Mouse (Mus musculus): ENCODE results near the gene Serpinb5. TPM values are rescaled to one million over a fixed set of nuclear protein-coding genes. Genes with fewer than 3 reads are reported as not detected.
A peak's percentile ranks its signal among the peaks of the same experiment; 100 is the strongest.
"Not testable (repeated sequence)": the region's sequence is repeated elsewhere in the genome, so short reads cannot be mapped to it uniquely, and the experiment has no call there.

Gene Serpinb5
- total and polyA plus RNA-seq, 2 experiments from 2014 or later = 0.71 TPM; not detected in 1

DNA sequence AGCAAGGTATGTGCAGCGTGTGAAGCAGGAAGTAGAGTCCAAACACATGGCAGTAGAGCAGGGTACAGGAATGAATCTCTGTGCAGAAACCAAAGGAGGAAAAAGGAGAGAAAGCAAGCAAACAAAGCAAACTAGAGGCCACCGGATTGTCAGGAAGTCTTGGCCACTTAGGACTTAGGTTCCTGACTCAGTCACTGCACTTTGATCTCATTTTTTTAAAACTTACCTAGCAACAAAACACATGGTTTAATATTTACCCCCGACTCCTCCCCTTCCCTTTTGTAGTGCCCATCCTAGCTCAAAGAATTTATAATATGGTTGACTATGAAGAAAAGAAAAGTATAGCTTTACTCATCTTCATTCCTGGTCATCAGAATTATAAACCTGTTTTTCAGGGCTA is 15.2 kb downstream of the Serpinb5 start:
- Histone ChIP-seq H3K36me3 (ENCODE audit: insufficient read depth, low read length) (no peaks in the 10 kb centered on the region), H3K9ac (replicated peaks; ENCODE audit: low read length, poor library complexity, severe bottlenecking) (no peak overlapping the region), H3K4me3 (ENCODE audit: low read depth, low read length) (no peak overlapping the region), H3K4me2 (ENCODE audit: low read depth, low read length, poor library complexity, severe bottlenecking) (no peak overlapping the region), H3K27ac (ENCODE audit: low read depth, low read length) (no peak overlapping the region), H3K4me1 (ENCODE audit: insufficient read depth, low read length) (no peaks in the 10 kb centered on the region), H3K9me3 (ENCODE audit: low read length) (no peaks in the 10 kb centered on the region), H3K27me3 (ENCODE audit: insufficient read depth, low read length) (no peaks in the 10 kb centered on the region)
- WGBS = 81% methylated on average over 3 of the region's 3 CpGs
- no peak for TF ChIP-seq CTCF (IDR thresholded peaks at IDR 0.05)
- ATAC-seq (ENCODE audit: low FRiP score) (no peak), DNase-seq (ENCODE audit: low spot score) (no peak)

DNA sequence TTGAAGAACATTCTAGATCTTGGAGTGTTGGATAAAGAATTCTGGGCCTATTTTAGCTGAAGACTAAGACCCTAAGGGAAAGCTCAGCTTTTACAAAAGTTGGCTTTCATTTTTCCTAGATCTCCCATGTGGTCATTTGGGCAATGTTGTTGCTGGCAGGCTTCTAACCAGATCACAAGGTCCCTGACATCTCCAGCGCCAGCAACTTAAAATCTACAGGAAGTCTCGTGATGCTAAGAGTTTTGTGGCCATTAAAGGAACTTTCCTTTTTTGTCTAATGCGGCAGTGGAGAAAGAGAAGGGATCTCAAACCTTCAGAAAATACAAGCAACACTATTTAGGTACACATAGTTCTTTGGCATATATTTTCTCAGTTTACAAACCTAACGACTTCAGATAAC is 21.8 kb downstream of the Serpinb5 start:
- Histone ChIP-seq H3K4me2 (ENCODE audit: low read depth, low read length, poor library complexity, severe bottlenecking) (no peak overlapping the region), H3K4me3 (ENCODE audit: low read depth, low read length) (no peak overlapping the region), H3K9me3 (ENCODE audit: low read length) (no peaks in the 10 kb centered on the region), H3K9ac (replicated peaks; ENCODE audit: low read length, poor library complexity, severe bottlenecking) (no peak overlapping the region), H3K27me3 (ENCODE audit: insufficient read depth, low read length) (no peaks in the 10 kb centered on the region), H3K4me1 (ENCODE audit: insufficient read depth, low read length) (no peaks in the 10 kb centered on the region), H3K36me3 (ENCODE audit: insufficient read depth, low read length) (no peaks in the 10 kb centered on the region), H3K27ac (ENCODE audit: low read depth, low read length) (no peak overlapping the region)
- no peak for DNase-seq (ENCODE audit: low spot score)
- WGBS = 81% methylated on average over 4 of the region's 4 CpGs
- TF ChIP-seq CTCF (IDR thresholded peaks at IDR 0.05) = no peak
- ATAC-seq (ENCODE audit: low FRiP score) = no peak

DNA sequence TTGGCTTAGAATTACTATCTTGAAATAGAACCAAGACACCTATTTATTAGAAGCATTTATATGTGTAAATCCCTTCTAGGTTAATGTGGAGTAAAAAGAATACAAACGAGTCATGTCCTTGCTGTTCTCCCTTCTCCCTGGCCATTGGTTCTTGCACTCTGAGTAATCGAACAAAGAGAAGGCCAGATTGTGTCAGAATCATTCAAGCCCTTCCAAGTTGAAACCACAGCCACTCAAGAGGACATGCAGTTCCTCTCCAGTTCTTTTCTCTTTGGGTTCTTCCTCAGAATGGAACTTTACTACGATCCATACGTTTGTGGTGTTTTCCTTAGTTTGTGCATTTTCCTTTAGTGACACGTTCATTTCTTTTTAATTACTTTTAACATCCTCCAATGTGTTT is 22.4 kb downstream of the Serpinb5 start:
- H3K4me1 ChIP-seq (ENCODE audit: insufficient read depth, low read length) = no peaks in the 10 kb centered on the region
- H3K27ac ChIP-seq (ENCODE audit: low read depth, low read length) = no peak overlapping the region
- no peak for DNase-seq (ENCODE audit: low spot score)
- H3K36me3 ChIP-seq (ENCODE audit: insufficient read depth, low read length) = no peaks in the 10 kb centered on the region
- H3K4me3 ChIP-seq (ENCODE audit: low read depth, low read length) = no peak overlapping the region
- ATAC-seq (ENCODE audit: low FRiP score) = no peak
- H3K9ac ChIP-seq (replicated peaks; ENCODE audit: low read length, poor library complexity, severe bottlenecking) = no peak overlapping the region
- no peak for TF ChIP-seq CTCF (IDR thresholded peaks at IDR 0.05)
- no peaks in the 10 kb centered on the region for H3K9me3 ChIP-seq (ENCODE audit: low read length)
- no peaks in the 10 kb centered on the region for H3K27me3 ChIP-seq (ENCODE audit: insufficient read depth, low read length)
- 71% methylated on average over 5 of the region's 5 CpGs for WGBS
- no peak overlapping the region for H3K4me2 ChIP-seq (ENCODE audit: low read depth, low read length, poor library complexity, severe bottlenecking)

DNA sequence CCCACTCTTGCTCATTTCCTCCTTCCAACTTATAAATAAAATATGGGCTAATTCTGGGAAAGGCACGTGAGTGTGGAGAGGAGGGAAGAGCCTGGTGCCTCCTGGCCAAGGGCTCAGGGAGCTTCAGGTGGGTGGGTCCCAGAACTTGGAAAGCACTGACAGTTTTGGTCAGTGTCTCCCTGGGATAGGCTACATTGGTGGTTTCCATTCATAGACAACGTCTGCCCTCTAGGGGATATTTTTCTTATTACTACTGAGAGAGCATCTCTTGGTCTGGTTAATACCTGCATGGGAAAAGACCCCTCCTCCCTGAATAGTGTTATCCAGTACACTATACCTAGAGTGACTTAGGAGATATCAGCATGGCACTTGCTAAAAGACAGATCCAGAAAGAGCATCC is 22.8 kb downstream of the Serpinb5 start:
- H3K4me3 ChIP-seq (ENCODE audit: low read depth, low read length) = no peak overlapping the region
- peak; percentile 44 for TF ChIP-seq CTCF (IDR thresholded peaks at IDR 0.05)
- 5% methylated on average over 2 of the region's 2 CpGs for WGBS
- no peaks in the 10 kb centered on the region for H3K4me1 ChIP-seq (ENCODE audit: insufficient read depth, low read length)
- no peak overlapping the region for H3K27ac ChIP-seq (ENCODE audit: low read depth, low read length)
- H3K9me3 ChIP-seq (ENCODE audit: low read length) = no peaks in the 10 kb centered on the region
- H3K36me3 ChIP-seq (ENCODE audit: insufficient read depth, low read length) = no peaks in the 10 kb centered on the region
- DNase-seq (ENCODE audit: low spot score) (peak; percentile 36), ATAC-seq (ENCODE audit: low FRiP score) (no peak)
- no peaks in the 10 kb centered on the region for H3K27me3 ChIP-seq (ENCODE audit: insufficient read depth, low read length)
- H3K9ac ChIP-seq (replicated peaks; ENCODE audit: low read length, poor library complexity, severe bottlenecking) = no peak overlapping the region
- no peak overlapping the region for H3K4me2 ChIP-seq (ENCODE audit: low read depth, low read length, poor library complexity, severe bottlenecking)

DNA sequence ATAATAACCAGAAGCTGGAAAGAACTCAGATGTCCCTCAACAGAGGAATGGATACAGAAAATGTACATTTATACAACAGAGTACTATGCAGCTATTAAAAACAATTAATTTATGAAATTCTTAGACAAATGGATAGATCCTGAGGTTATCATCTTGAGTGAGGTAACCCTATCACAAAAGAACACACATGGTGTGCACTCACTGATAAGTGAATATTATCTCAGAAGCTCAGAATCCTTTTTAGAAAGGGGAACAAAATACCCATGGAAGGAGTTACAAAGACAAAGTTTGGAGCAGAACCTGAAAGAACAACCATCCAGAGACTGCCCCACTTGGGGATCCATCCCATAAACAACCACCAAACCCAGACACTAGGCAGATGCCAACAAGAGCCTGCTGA is 34.2 kb downstream of the Serpinb5 start:
- H3K9ac ChIP-seq (replicated peaks; ENCODE audit: low read length, poor library complexity, severe bottlenecking); H3K9me3 ChIP-seq (ENCODE audit: low read length); H3K27me3 ChIP-seq (ENCODE audit: insufficient read depth, low read length); ATAC-seq (ENCODE audit: low FRiP score); H3K27ac ChIP-seq (ENCODE audit: low read depth, low read length); DNase-seq (ENCODE audit: low spot score); H3K4me1 ChIP-seq (ENCODE audit: insufficient read depth, low read length); H3K36me3 ChIP-seq (ENCODE audit: insufficient read depth, low read length); H3K4me2 ChIP-seq (ENCODE audit: low read depth, low read length, poor library complexity, severe bottlenecking); H3K4me3 ChIP-seq (ENCODE audit: low read depth, low read length): not testable (repeated sequence)

DNA sequence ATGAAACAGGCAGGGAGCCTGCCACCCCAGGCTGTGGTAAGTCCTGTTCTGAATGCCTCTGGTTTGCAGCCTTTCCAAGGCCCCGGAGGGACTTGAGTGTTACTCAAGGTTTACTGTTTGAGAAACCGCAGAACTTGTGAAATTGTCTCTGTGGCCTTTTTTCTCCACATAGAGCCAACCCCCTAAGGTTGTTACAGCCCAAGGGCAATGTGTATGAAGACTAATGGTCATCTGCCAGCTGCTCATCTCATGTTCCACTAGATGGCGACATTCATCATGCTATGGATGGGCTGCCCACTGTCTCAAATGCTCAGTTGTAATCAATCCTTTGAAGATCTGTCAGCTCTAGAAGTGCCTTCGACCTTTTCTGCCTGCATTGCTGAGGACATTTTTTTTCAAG is 40.4 kb downstream of the Serpinb5 start:
- ATAC-seq (ENCODE audit: low FRiP score) (no peak), DNase-seq (ENCODE audit: low spot score) (peak; percentile 53)
- Histone ChIP-seq H3K4me2 (ENCODE audit: low read depth, low read length, poor library complexity, severe bottlenecking) (no peak overlapping the region), H3K4me1 (ENCODE audit: insufficient read depth, low read length) (no peaks in the 10 kb centered on the region), H3K9me3 (ENCODE audit: low read length) (no peaks in the 10 kb centered on the region), H3K27me3 (ENCODE audit: insufficient read depth, low read length) (no peaks in the 10 kb centered on the region), H3K4me3 (ENCODE audit: low read depth, low read length) (no peak overlapping the region), H3K9ac (replicated peaks; ENCODE audit: low read length, poor library complexity, severe bottlenecking) (no peak overlapping the region), H3K36me3 (ENCODE audit: insufficient read depth, low read length) (no peaks in the 10 kb centered on the region), H3K27ac (ENCODE audit: low read depth, low read length) (no peak overlapping the region)
- peak; percentile 69 for TF ChIP-seq CTCF (IDR thresholded peaks at IDR 0.05)
- 38% methylated on average over 4 of the region's 4 CpGs for WGBS

DNA sequence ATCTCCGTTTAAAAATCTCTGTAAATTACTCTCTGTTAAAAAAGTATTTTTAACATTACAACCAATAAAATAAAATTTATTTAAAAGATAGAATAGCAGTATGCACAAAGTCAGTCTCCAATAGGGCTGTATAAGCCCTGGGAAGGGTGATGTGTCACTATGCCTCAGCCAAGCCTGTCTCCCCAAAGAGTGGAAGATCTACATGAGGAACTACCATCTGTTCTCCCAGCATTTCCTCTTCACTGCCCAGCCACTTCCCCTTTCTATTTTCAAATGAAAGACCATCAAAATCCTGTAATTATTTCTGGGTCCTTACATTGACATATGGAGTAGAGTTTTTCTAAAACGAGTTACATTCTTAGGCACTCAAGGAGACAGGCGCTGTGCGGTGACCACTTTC is 71.0 kb downstream of the Serpinb5 start:
- DNase-seq (ENCODE audit: low spot score) = no peak
- Histone ChIP-seq H3K4me2 (ENCODE audit: low read depth, low read length, poor library complexity, severe bottlenecking) (no peak overlapping the region), H3K27ac (ENCODE audit: low read depth, low read length) (no peak overlapping the region), H3K9ac (replicated peaks; ENCODE audit: low read length, poor library complexity, severe bottlenecking) (no peak overlapping the region), H3K9me3 (ENCODE audit: low read length) (no peaks in the 10 kb centered on the region), H3K4me3 (ENCODE audit: low read depth, low read length) (no peak overlapping the region), H3K27me3 (ENCODE audit: insufficient read depth, low read length) (no peaks in the 10 kb centered on the region), H3K36me3 (ENCODE audit: insufficient read depth, low read length) (no peaks in the 10 kb centered on the region), H3K4me1 (ENCODE audit: insufficient read depth, low read length) (no peaks in the 10 kb centered on the region)
- 87% methylated on average over 4 of the region's 4 CpGs for WGBS
- ATAC-seq (ENCODE audit: low FRiP score) = no peak
- TF ChIP-seq CTCF (IDR thresholded peaks at IDR 0.05) = no peak

Other genes starting within 250 kb of the Serpinb5 start
- 13.5 and 18.8 TPM in 2 replicates for gene Bcl2, start 146.9 kb upstream of the Serpinb5 start, total RNA-seq (2014; rRNA removed)
- 6.8 and 9.0 TPM in 2 replicates for gene Bcl2, start 146.9 kb upstream of the Serpinb5 start, polyA plus RNA-seq (2015; fragmentation: Nextera tagmentation; extraction: Ambion mirVana)
- gene Kdsr, start 101.4 kb upstream of the Serpinb5 start, total RNA-seq (2014; rRNA removed) = 10.6 and 14.3 TPM in 2 replicates
- 17.1 and 18.9 TPM in 2 replicates for gene Kdsr, start 101.4 kb upstream of the Serpinb5 start, polyA plus RNA-seq (2015; fragmentation: Nextera tagmentation; extraction: Ambion mirVana)
- 20.1 and 23.9 TPM in 2 replicates for gene Vps4b, start 64.4 kb upstream of the Serpinb5 start, total RNA-seq (2014; rRNA removed)
- gene Vps4b, start 64.4 kb upstream of the Serpinb5 start, polyA plus RNA-seq (2015; fragmentation: Nextera tagmentation; extraction: Ambion mirVana) = 23.1 and 23.4 TPM in 2 replicates
- gene Serpinb12, start 73.3 kb downstream of the Serpinb5 start, total RNA-seq (2014; rRNA removed) = 0.27 TPM in 1 of 2 replicates, not detected in the other
- not detected in 2 replicates for gene Serpinb12, start 73.3 kb downstream of the Serpinb5 start, polyA plus RNA-seq (2015; fragmentation: Nextera tagmentation; extraction: Ambion mirVana)
- not detected in 2 replicates for gene Serpinb13, start 119.8 kb downstream of the Serpinb5 start, total RNA-seq (2014; rRNA removed)
- gene Serpinb13, start 119.8 kb downstream of the Serpinb5 start, polyA plus RNA-seq (2015; fragmentation: Nextera tagmentation; extraction: Ambion mirVana) = not detected in 2 replicates
- gene Serpinb3a, start 191.1 kb downstream of the Serpinb5 start, total RNA-seq (2014; rRNA removed) = 0.60 TPM in 1 of 2 replicates, not detected in the other
- not detected in 2 replicates for gene Serpinb3a, start 191.1 kb downstream of the Serpinb5 start, polyA plus RNA-seq (2015; fragmentation: Nextera tagmentation; extraction: Ambion mirVana)
- not detected in 2 replicates for gene Serpinb3d, start 222.3 kb downstream of the Serpinb5 start, total RNA-seq (2014; rRNA removed)
- gene Serpinb3d, start 222.3 kb downstream of the Serpinb5 start, polyA plus RNA-seq (2015; fragmentation: Nextera tagmentation; extraction: Ambion mirVana) = not detected in 2 replicates